Comparison of ENCODE assay signal across 8 mouse cellular contexts in the genomic region with DNA sequence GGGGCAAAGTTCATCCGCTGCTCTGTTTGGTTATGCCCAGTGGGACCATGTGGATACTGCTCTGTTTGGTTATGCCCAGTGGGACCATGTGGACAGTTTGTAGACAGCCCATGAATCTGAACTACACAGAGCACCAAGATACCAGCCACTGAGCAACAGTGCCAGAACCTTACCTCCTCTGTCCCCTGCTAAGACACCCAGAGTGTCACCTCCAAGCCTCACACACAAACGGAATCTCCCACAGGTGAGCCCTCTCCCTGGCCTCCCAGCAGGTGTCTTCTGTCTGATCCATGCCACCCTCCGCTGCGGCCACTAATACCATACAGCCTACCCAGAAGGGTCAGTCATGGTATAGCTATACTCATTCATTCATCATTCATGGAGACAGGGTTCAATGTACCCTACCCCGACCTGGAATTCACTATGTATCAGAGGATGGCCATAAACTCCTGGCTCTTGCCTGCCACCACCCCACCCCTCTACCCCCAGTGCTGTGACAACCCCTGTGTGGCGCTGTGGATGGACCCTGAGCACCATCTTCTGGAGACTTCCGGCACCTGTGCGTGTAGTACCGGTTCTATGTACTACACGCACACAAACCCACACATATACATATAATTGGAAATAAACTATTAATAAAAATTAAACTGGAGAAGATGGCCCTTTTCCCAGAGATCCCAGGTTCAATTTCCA. TPM values are rescaled to one million over a fixed set of nuclear protein-coding genes. Genes with fewer than 3 reads are reported as not detected.
DNase-seq lines count a peak whose midpoint lies in the region; ATAC-seq and TF ChIP-seq lines count a peak whose summit lies in the region.

No protein-coding gene starts in this region.

- 58% methylated on average over 10 of the region's 10 CpGs for WGBS in forebrain, embryonic 13.5 days
- WGBS in liver, embryonic 15.5 days (ENCODE audit: insufficient replicate concordance), result 41% methylated on average over 10 of the region's 10 CpGs

- DNase-seq in cerebellum, adult 11-12 months, result peak; percentile 58
- DNase-seq in cerebellum, adult 11 months, result no peak
- no peak for DNase-seq in urinary bladder, postnatal 14 days (ENCODE audit: low spot score)
- no peak for DNase-seq in gastrocnemius, postnatal 4 days (ENCODE audit: low spot score in 2 of 2)
- DNase-seq in gastrocnemius, postnatal 25 days, result no peak

- peak overlapping the region; percentile 89 for H3K9ac ChIP-seq in forebrain, embryonic 13.5 days
- H3K9ac ChIP-seq in liver, embryonic 15.5 days, result peak overlapping the region; percentile 85

- no peaks in the 10 kb centered on the region for H3K27me3 ChIP-seq in C2C12 (ENCODE audit: control insufficient read depth, insufficient read depth, insufficient read length)
- no peaks in the 10 kb centered on the region for H3K27me3 ChIP-seq in forebrain, embryonic 13.5 days
- no peaks in the 10 kb centered on the region for H3K27me3 ChIP-seq in liver, embryonic 15.5 days

- no peak for ATAC-seq in forebrain, embryonic 13.5 days
- ATAC-seq in liver, embryonic 15.5 days (ENCODE audit: insufficient read depth), result no peak

- H3K4me2 ChIP-seq in forebrain, embryonic 13.5 days, result peak overlapping the region; percentile 98
- H3K4me2 ChIP-seq in liver, embryonic 15.5 days, result peak overlapping the region; percentile 92

- peaks cover 40% of the 10 kb centered on the region for H3K36me3 ChIP-seq in C2C12 (ENCODE audit: control insufficient read depth, insufficient read depth)
- H3K36me3 ChIP-seq in forebrain, embryonic 13.5 days (ENCODE audit: poor library complexity, severe bottlenecking), result peaks cover 49% of the 10 kb centered on the region
- H3K36me3 ChIP-seq in liver, embryonic 15.5 days (replicated peaks), result peaks cover 58% of the 10 kb centered on the region

- H3K4me3 ChIP-seq in C2C12 (ENCODE audit: insufficient read depth, poor library complexity, severe bottlenecking), result peak overlapping the region; percentile 71
- H3K4me3 ChIP-seq in forebrain, embryonic 13.5 days, result peak overlapping the region; percentile 90
- peak overlapping the region; percentile 92 for H3K4me3 ChIP-seq in liver, embryonic 15.5 days (replicated peaks)

- H3K4me1 ChIP-seq in forebrain, embryonic 13.5 days, result peaks cover 30% of the 10 kb centered on the region
- peaks cover 63% of the 10 kb centered on the region for H3K4me1 ChIP-seq in liver, embryonic 15.5 days (replicated peaks)

- peaks cover 29% of the 10 kb centered on the region for H3K79me3 ChIP-seq in C2C12 (ENCODE audit: low read depth)

- no peaks in the 10 kb centered on the region for H3K9me3 ChIP-seq in forebrain, embryonic 13.5 days (replicated peaks)
- H3K9me3 ChIP-seq in liver, embryonic 15.5 days (replicated peaks), result 0 out of 2 replicates have a peak, but pooled peaks cover 2% of the 10 kb centered on the region

- H3ac ChIP-seq in C2C12 (ENCODE audit: control insufficient read depth, insufficient read length, low read depth), result peak overlapping the region; percentile 94

- H3K27ac ChIP-seq in forebrain, embryonic 13.5 days, result no peak overlapping the region
- peak overlapping the region; percentile 92 for H3K27ac ChIP-seq in liver, embryonic 15.5 days (replicated peaks)

- TF ChIP-seq CTCF in C2C12 (IDR thresholded peaks at IDR 0.05; ENCODE audit: control insufficient read depth, insufficient read depth, insufficient read length), result no peak

- peaks cover 35% of the 10 kb centered on the region for H3K79me2 ChIP-seq in C2C12 (ENCODE audit: control insufficient read depth, insufficient read depth)

TF ChIP-seq in C2C12, 6 proteins besides CTCF, POLR2A, EP300 and RAD21:
- no peak for TF ChIP-seq USF1 (IDR thresholded peaks at IDR 0.05; ENCODE audit: low read depth)
- TF ChIP-seq FOSL1 (IDR thresholded peaks at IDR 0.05; ENCODE audit: insufficient read depth, low read length, poor library complexity, severe bottlenecking), result no peak
- no peak for TF ChIP-seq MYOD1 (IDR thresholded peaks at IDR 0.05; ENCODE audit: control insufficient read depth, insufficient read length, low read depth)
- TF ChIP-seq CEBPB (IDR thresholded peaks at IDR 0.05; ENCODE audit: low read depth), result no peak
- no peak for TF ChIP-seq MAX (IDR thresholded peaks at IDR 0.05)
- no peak for TF ChIP-seq MYOG (IDR thresholded peaks at IDR 0.05; ENCODE audit: control insufficient read depth, extremely low read depth, insufficient read length)

RNA-seq across cellular contexts. Expression of gene Uqcr11, which starts 1.0 kb away (rescaled TPM):
- 1,025 TPM for polyA plus RNA-seq in C2C12 (2012; fragmentation: generic; extraction: Trizol)
- polyA plus RNA-seq in forebrain, embryonic 13.5 days (2015; fragmentation: Nextera tagmentation; extraction: Ambion mirVana), result 593 and 623 TPM in 2 replicates
- 526 and 581 TPM in 2 replicates for polyA plus RNA-seq in liver, embryonic 15.5 days (2015; fragmentation: Nextera tagmentation; extraction: Ambion mirVana)
- total RNA-seq in gastrocnemius, postnatal 4 days (2021), result 100 to 1,000 TPM; 640 to 657 TPM
- 100 to 1,000 TPM; 913 to 952 TPM for total RNA-seq in gastrocnemius, postnatal 25 days (2021)

RNA-seq across cellular contexts. Expression of gene Mbd3, which starts 6.3 kb away (rescaled TPM):
- 326 TPM for polyA plus RNA-seq in C2C12 (2012; fragmentation: generic; extraction: Trizol)
- polyA plus RNA-seq in forebrain, embryonic 13.5 days (2015; fragmentation: Nextera tagmentation; extraction: Ambion mirVana), result 304 and 319 TPM in 2 replicates
- 63.2 and 74.5 TPM in 2 replicates for polyA plus RNA-seq in liver, embryonic 15.5 days (2015; fragmentation: Nextera tagmentation; extraction: Ambion mirVana)
- total RNA-seq in gastrocnemius, postnatal 4 days (2021), result 100 to 1,000 TPM; 139 to 140 TPM
- total RNA-seq in gastrocnemius, postnatal 25 days (2021), result 10 to 100 TPM; 78.7 to 93.6 TPM

RNA-seq across cellular contexts. Expression of gene Mex3d, which starts 18.2 kb away (rescaled TPM):
- polyA plus RNA-seq in C2C12 (2012; fragmentation: generic; extraction: Trizol), result 37.4 TPM
- polyA plus RNA-seq in forebrain, embryonic 13.5 days (2015; fragmentation: Nextera tagmentation; extraction: Ambion mirVana), result 15.5 and 16.6 TPM in 2 replicates
- 0.78 and 0.92 TPM in 2 replicates for polyA plus RNA-seq in liver, embryonic 15.5 days (2015; fragmentation: Nextera tagmentation; extraction: Ambion mirVana)
- 10 to 100 TPM; 17.8 to 18.9 TPM for total RNA-seq in gastrocnemius, postnatal 4 days (2021)
- total RNA-seq in gastrocnemius, postnatal 25 days (2021), result 1 to 10 TPM; 3.9 to 4.3 TPM

RNA-seq across cellular contexts. Expression of gene Tcf3, which starts 27.8 kb away (rescaled TPM):
- polyA plus RNA-seq in C2C12 (2012; fragmentation: generic; extraction: Trizol), result 111 TPM
- polyA plus RNA-seq in forebrain, embryonic 13.5 days (2015; fragmentation: Nextera tagmentation; extraction: Ambion mirVana), result 112 and 119 TPM in 2 replicates
- polyA plus RNA-seq in liver, embryonic 15.5 days (2015; fragmentation: Nextera tagmentation; extraction: Ambion mirVana), result 52.8 and 59.5 TPM in 2 replicates
- total RNA-seq in gastrocnemius, postnatal 4 days (2021), result 10 to 100 TPM; 66.4 to 67.5 TPM
- total RNA-seq in gastrocnemius, postnatal 25 days (2021), result 10 to 100 TPM; 11.1 to 13.8 TPM

RNA-seq across cellular contexts. Expression of gene Plk5, which starts 49.4 kb away (rescaled TPM):
- polyA plus RNA-seq in C2C12 (2012; fragmentation: generic; extraction: Trizol), result not detected
- 0.40 and 0.64 TPM in 2 replicates for polyA plus RNA-seq in forebrain, embryonic 13.5 days (2015; fragmentation: Nextera tagmentation; extraction: Ambion mirVana)
- 0.03 and 0.06 TPM in 2 replicates for polyA plus RNA-seq in liver, embryonic 15.5 days (2015; fragmentation: Nextera tagmentation; extraction: Ambion mirVana)
- under 1 TPM in 1 of 2 experiments, not detected in 1; 0.34 TPM for total RNA-seq in gastrocnemius, postnatal 4 days (2021)
- total RNA-seq in gastrocnemius, postnatal 25 days (2021), result under 1 TPM; 0.13 TPM
